20 mouse cellular contexts compared by ENCODE assay signal in the genomic region with DNA sequence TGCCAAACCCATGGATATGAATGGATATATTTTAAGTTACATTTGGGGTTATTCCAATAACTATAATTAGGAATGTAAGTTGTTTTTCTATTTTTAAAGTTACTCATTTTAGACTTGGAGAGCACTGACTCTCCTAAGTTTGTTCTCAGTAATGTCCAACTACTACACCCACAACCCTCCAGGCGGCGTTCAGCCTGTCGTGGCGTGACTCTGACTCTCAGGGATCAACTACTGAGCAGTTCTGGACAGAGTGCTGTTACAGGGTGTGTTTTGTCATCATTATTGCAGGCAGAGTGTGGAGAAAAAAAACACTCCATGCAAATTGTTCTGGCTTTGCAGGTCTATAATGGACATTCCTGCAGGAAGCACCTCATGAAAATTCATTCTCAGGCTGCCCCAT.
A peak's percentile ranks its signal among the peaks of the same experiment; 100 is the strongest.
DNase-seq lines count a peak whose midpoint lies in the region; ATAC-seq and TF ChIP-seq lines count a peak whose summit lies in the region.
"Had no signal": no experiment of that assay in that cellular context is flagged by ENCODE, and none has a peak within 500 bp of the region (broad histone marks: within the 10 kb centered on the region; RNA-seq: fewer than 3 reads in every experiment).

No protein-coding gene starts in this region.

- H3K27me3 ChIP-seq in forebrain, embryonic 15.5 days, result no peaks in the 10 kb centered on the region
- H3K27me3 ChIP-seq in forebrain, embryonic 10.5 days (ENCODE audit: poor library complexity, severe bottlenecking), result no peaks in the 10 kb centered on the region
- no peaks in the 10 kb centered on the region for H3K27me3 ChIP-seq in hindbrain, embryonic 13.5 days
- H3K27me3 ChIP-seq in hindbrain, postnatal 0 days (ENCODE audit: insufficient read depth, low read length), result no peaks in the 10 kb centered on the region
- H3K27me3 ChIP-seq: CH12.LX; embryonic facial prominence, embryonic 15.5 days; midbrain, embryonic 12.5 days had no signal

- no peaks in the 10 kb centered on the region for H3K36me3 ChIP-seq in forebrain, embryonic 15.5 days
- H3K36me3 ChIP-seq in forebrain, embryonic 10.5 days (replicated peaks), result no peaks in the 10 kb centered on the region
- H3K36me3 ChIP-seq in hindbrain, embryonic 13.5 days, result no peaks in the 10 kb centered on the region
- no peaks in the 10 kb centered on the region for H3K36me3 ChIP-seq in hindbrain, postnatal 0 days (ENCODE audit: insufficient read depth, low read length)
- H3K36me3 ChIP-seq: embryonic facial prominence, embryonic 15.5 days; midbrain, embryonic 12.5 days had no signal

- ATAC-seq in forebrain, embryonic 15.5 days (replicated peaks), result 0 out of 2 replicates have a peak, but pooled peaks have one; percentile 27
- ATAC-seq in hindbrain, embryonic 13.5 days (ENCODE audit: low FRiP score), result peak; percentile 20; the same call in 1 of the 2 replicates
- no peak for ATAC-seq in hindbrain, postnatal 0 days
- ATAC-seq: hindbrain, embryonic 16.5 days had no signal

- H3K9me3 ChIP-seq in forebrain, embryonic 15.5 days, result no peaks in the 10 kb centered on the region
- no peaks in the 10 kb centered on the region for H3K9me3 ChIP-seq in forebrain, embryonic 10.5 days
- H3K9me3 ChIP-seq in hindbrain, embryonic 13.5 days, result no peaks in the 10 kb centered on the region
- no peaks in the 10 kb centered on the region for H3K9me3 ChIP-seq in hindbrain, postnatal 0 days (ENCODE audit: low read length)
- H3K9me3 ChIP-seq: embryonic facial prominence, embryonic 15.5 days; heart, embryonic 10.5 days; midbrain, embryonic 12.5 days had no signal

- 52% methylated on average over 4 of the region's 4 CpGs for WGBS in forebrain, embryonic 15.5 days
- 90% methylated on average over 4 of the region's 4 CpGs for WGBS in forebrain, embryonic 10.5 days
- WGBS in hindbrain, embryonic 13.5 days, result 56% methylated on average over 4 of the region's 4 CpGs
- 55% methylated on average over 4 of the region's 4 CpGs for WGBS in hindbrain, postnatal 0 days

- H3K4me2 ChIP-seq in forebrain, embryonic 15.5 days (replicated peaks), result no peak overlapping the region
- no peak overlapping the region for H3K4me2 ChIP-seq in hindbrain, embryonic 13.5 days
- no peak overlapping the region for H3K4me2 ChIP-seq in hindbrain, postnatal 0 days (ENCODE audit: low read depth, low read length)
- H3K4me2 ChIP-seq: embryonic facial prominence, embryonic 15.5 days; midbrain, embryonic 12.5 days had no signal

- H3K4me1 ChIP-seq in forebrain, embryonic 15.5 days, result peaks cover 14% of the 10 kb centered on the region
- peaks cover 1% of the 10 kb centered on the region; the same call in 1 of the 2 replicates for H3K4me1 ChIP-seq in forebrain, embryonic 10.5 days
- peaks cover 19% of the 10 kb centered on the region for H3K4me1 ChIP-seq in hindbrain, embryonic 13.5 days (replicated peaks)
- no peaks in the 10 kb centered on the region for H3K4me1 ChIP-seq in hindbrain, postnatal 0 days (ENCODE audit: insufficient read depth, low read length)
- H3K4me1 ChIP-seq: heart, embryonic 10.5 days had no signal

- peak overlapping the region; percentile 42; the same call in 1 of the 2 replicates for H3K27ac ChIP-seq in forebrain, embryonic 15.5 days (replicated peaks)
- H3K27ac ChIP-seq in forebrain, embryonic 10.5 days, result no peak overlapping the region
- peak overlapping the region; percentile 46; the same call in 1 of the 2 replicates for H3K27ac ChIP-seq in hindbrain, embryonic 13.5 days
- no peak overlapping the region for H3K27ac ChIP-seq in hindbrain, postnatal 0 days
- H3K27ac ChIP-seq: embryonic facial prominence, embryonic 15.5 days; heart, embryonic 10.5 days; liver, embryonic 14.5 days; midbrain, embryonic 12.5 days had no signal

- H3K9ac ChIP-seq in forebrain, embryonic 15.5 days (replicated peaks), result no peak overlapping the region
- no peak overlapping the region for H3K9ac ChIP-seq in hindbrain, embryonic 13.5 days
- H3K9ac ChIP-seq in hindbrain, postnatal 0 days (replicated peaks; ENCODE audit: low read length), result no peak overlapping the region
- H3K9ac ChIP-seq: embryonic facial prominence, embryonic 15.5 days; liver, embryonic 14.5 days; midbrain, embryonic 12.5 days had no signal

- no peak for TF ChIP-seq CTCF in hindbrain, postnatal 0 days (IDR thresholded peaks at IDR 0.05; ENCODE audit: low read depth)

- no peak for DNase-seq in forebrain, embryonic 10.5 days (ENCODE audit: extremely low spot score, low spot score)
- DNase-seq in hindbrain, postnatal 0 days (ENCODE audit: low spot score), result no peak
- peak; percentile 37 for DNase-seq in kidney, adult 9 months
- peak; percentile 11 to 18 for DNase-seq in kidney, postnatal 4 days
- no peak for DNase-seq in spleen, postnatal 10 days (ENCODE audit: low spot score in 2 of 2)
- DNase-seq in urinary bladder, postnatal 25 days (ENCODE audit: low spot score), result no peak
- DNase-seq: cerebellum, adult 9-11 months; embryo, embryonic 11 days; heart, postnatal 36 days; layer of hippocampus, postnatal 36 days; left cerebral cortex, postnatal 4 days; right cerebral cortex, adult 18-20 months had no signal

- H3K4me3 ChIP-seq in forebrain, embryonic 15.5 days, result no peak overlapping the region
- H3K4me3 ChIP-seq in forebrain, embryonic 10.5 days, result no peak overlapping the region
- no peak overlapping the region for H3K4me3 ChIP-seq in hindbrain, embryonic 13.5 days
- H3K4me3 ChIP-seq in hindbrain, postnatal 0 days (ENCODE audit: low read length), result no peak overlapping the region
- H3K4me3 ChIP-seq: embryonic facial prominence, embryonic 15.5 days; heart, embryonic 10.5 days; midbrain, embryonic 12.5 days had no signal

Comparison
In these comparisons a context has a peak if more than half of its experiments do, and no peak if none do; other contexts are left out.
1. H3K27ac ChIP-seq: peak in forebrain, embryonic 15.5 days (single experiment) and hindbrain, embryonic 13.5 days (single experiment); none in forebrain, embryonic 10.5 days (single experiment) and hindbrain, postnatal 0 days (single experiment).
2. DNase-seq: peak in kidney, adult 9 months (single experiment) and kidney, postnatal 4 days (2 of 2); none in forebrain, embryonic 10.5 days (single experiment), hindbrain, postnatal 0 days (single experiment), spleen, postnatal 10 days (0 of 2) and urinary bladder, postnatal 25 days (single experiment).